Mouse (Mus musculus) telencephalon, adult 2 months (tissue): ENCODE results near the gene Chrna3.

Experiments
- DNase-seq: peaks from one replicate; pipeline ENCODE4 v3.0.0-alpha.2; 2011; ENCODE audit warnings: low read depth, low spot score

The Chrna3 gene

GRCm38 (mm10) chr9:55026275-55026663 lies at the start of gene Chrna3:
Gene Chrna3, minus strand, starts transcription at chr9:55026562.
- no peak for DNase-seq

GRCm38 (mm10) chr9:55067965-55068265 lies 41.6 kb upstream of the Chrna3 start:
- DNase-seq, result no peak

GRCm38 (mm10) chr9:55067260-55067964 lies 41.0 kb upstream of the Chrna3 start:
- no peak for DNase-seq

- DNase-seq, result no peak
Observed at GRCm38 (mm10) chr9:55065241-55065640, 38.9 kb upstream of the Chrna3 start.

- no peak for DNase-seq
Observed at GRCm38 (mm10) chr9:55058067-55058466, 31.7 kb upstream of the Chrna3 start.

GRCm38 (mm10) chr9:55055386-55055930 lies 29.1 kb upstream of the Chrna3 start:
- no peak for DNase-seq

- DNase-seq, result no peak
Observed at GRCm38 (mm10) chr9:55048211-55048880, 22.0 kb upstream of the Chrna3 start, which contains the start of gene Chrnb4. Gene Chrnb4, minus strand, starts transcription at chr9:55048779.

GRCm38 (mm10) chr9:55046764-55047163 lies 20.4 kb upstream of the Chrna3 start:
- DNase-seq, result no peak

GRCm38 (mm10) chr9:55045001-55045400 lies 18.6 kb upstream of the Chrna3 start:
- no peak for DNase-seq

- DNase-seq, result no peak
Observed at GRCm38 (mm10) chr9:55043688-55044087, 17.3 kb upstream of the Chrna3 start.

- no peak for DNase-seq
Observed at GRCm38 (mm10) chr9:55041389-55041788, 15.0 kb upstream of the Chrna3 start.

- no peak for DNase-seq
Observed at GRCm38 (mm10) chr9:55039983-55040382, 13.6 kb upstream of the Chrna3 start.

- no peak for DNase-seq
Observed at GRCm38 (mm10) chr9:55038948-55039347, 12.6 kb upstream of the Chrna3 start.

- no peak for DNase-seq
Observed at GRCm38 (mm10) chr9:55031435-55032167, 5.2 kb upstream of the Chrna3 start.

- no peak for DNase-seq
Observed at GRCm38 (mm10) chr9:55025534-55026274, 658 bp downstream of the Chrna3 start.

GRCm38 (mm10) chr9:55023902-55024583 lies 2.3 kb downstream of the Chrna3 start:
- no peak for DNase-seq

- no peak for DNase-seq
Observed at GRCm38 (mm10) chr9:55023326-55023725, 3.0 kb downstream of the Chrna3 start.

GRCm38 (mm10) chr9:55016926-55017325 lies 9.4 kb downstream of the Chrna3 start:
- DNase-seq, result no peak

GRCm38 (mm10) chr9:55010588-55011350 lies 15.6 kb downstream of the Chrna3 start:
- DNase-seq, result no peak

- no peak for DNase-seq
Observed at GRCm38 (mm10) chr9:55009692-55010091, 16.7 kb downstream of the Chrna3 start.
